Mouse (Mus musculus): ENCODE measurements around the gene Chrnb2.

DNA sequence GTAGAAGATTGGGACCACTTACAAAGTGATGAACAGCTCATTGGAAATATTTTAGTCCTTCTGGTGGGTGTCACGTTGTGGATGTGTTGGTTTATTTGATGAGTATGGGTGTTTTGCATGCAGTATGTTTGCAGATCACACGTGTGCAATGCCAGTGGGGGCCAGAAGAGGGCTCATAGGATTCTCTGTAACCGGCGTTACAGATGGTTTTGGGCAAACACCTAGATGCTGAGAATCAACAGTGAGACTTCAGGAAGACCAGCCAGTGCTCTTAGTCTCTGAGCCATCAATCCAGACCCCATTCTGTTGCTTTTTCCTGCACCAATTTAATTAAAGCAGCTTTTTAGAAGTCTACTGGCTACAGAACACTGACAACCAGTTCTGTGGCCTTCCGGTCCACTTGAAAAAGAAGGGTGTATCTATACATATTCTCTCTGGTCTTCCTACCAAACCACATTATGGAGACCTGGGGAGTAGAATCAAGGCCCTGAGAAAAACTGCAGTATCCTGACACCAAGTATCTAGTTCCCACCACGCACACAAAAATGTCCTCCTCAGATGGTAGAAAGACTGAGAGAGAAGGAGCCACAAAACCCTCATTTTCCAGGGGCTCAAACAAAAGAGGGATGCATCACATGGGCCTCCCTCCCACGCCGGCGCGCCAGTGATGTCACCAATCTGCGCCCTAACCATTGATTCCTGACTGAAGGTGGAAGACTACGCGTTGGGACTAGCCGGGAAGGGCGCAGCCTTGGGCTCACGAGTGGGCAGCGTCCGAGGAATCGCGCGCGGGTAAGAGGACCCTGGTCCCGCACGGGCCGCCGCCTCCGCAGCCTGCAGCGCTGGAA, 49.8 kb downstream of the Chrnb2 start, which contains the start of gene Adar:
- TF ChIP-seq GATA1 (IDR thresholded peaks at IDR 0.05; ENCODE audit: borderline replicate concordance, low read length) = no peak
- no peak for TF ChIP-seq FLI1 (IDR thresholded peaks at IDR 0.05; ENCODE audit: low read length)
